Mouse (Mus musculus): ENCODE measurements around the gene Ssbp3. TPM values are rescaled to one million over a fixed set of nuclear protein-coding genes. Genes with fewer than 3 reads are reported as not detected.

The Ssbp3 gene
- polyA plus RNA-seq, 1 experiment from 2014 or later: 108 TPM

DNA sequence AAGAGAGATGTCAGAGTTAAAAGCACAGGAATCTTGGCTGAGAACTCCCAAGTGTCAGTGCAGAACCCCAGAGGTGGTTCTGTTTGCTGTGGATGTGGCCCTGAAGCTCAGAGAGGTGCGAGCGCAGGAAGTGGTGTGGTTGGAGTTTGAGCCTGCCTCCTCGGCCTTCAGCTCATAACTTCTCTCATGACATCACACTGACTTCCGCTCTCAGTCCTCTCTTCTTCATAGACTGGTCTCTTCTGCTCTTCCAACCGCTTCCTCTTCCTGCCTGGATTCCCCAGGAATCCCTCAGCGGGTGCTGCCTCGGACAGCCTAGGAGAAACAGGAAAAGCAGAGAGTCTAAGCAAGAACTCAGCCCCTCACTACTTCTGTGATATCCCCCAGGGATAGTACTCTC lies 60.3 kb downstream of the Ssbp3 start:
- no peaks in the 10 kb centered on the region for H3K27me3 ChIP-seq
- H3K9me3 ChIP-seq (replicated peaks): no peaks in the 10 kb centered on the region
- H3K27ac ChIP-seq: no peak overlapping the region
- H3K9ac ChIP-seq: no peak overlapping the region
- H3K36me3 ChIP-seq: 0 out of 2 replicates have a peak, but pooled peaks cover 5% of the 10 kb centered on the region
- H3K4me2 ChIP-seq: no peak overlapping the region
- no peak for ATAC-seq (replicated peaks; ENCODE audit: low FRiP score)
- peaks cover 67% of the 10 kb centered on the region for H3K4me1 ChIP-seq
- H3K4me3 ChIP-seq (replicated peaks): no peak overlapping the region
- 64% methylated on average over 7 of the region's 7 CpGs for WGBS

GRCm38 (mm10) chr4:106972061-106972460 lies 61.6 kb downstream of the Ssbp3 start:
- Histone ChIP-seq H3K4me1 (peaks cover 80% of the 10 kb centered on the region), H3K4me2 (no peak overlapping the region), H3K4me3 (replicated peaks) (no peak overlapping the region), H3K9me3 (replicated peaks) (no peaks in the 10 kb centered on the region), H3K27me3 (no peaks in the 10 kb centered on the region), H3K36me3 (no peaks in the 10 kb centered on the region), H3K9ac (no peak overlapping the region), H3K27ac (peak overlapping the region; percentile 42)
- WGBS: 81% methylated on average over 4 of the region's 4 CpGs
- no peak for ATAC-seq (replicated peaks; ENCODE audit: low FRiP score)

DNA sequence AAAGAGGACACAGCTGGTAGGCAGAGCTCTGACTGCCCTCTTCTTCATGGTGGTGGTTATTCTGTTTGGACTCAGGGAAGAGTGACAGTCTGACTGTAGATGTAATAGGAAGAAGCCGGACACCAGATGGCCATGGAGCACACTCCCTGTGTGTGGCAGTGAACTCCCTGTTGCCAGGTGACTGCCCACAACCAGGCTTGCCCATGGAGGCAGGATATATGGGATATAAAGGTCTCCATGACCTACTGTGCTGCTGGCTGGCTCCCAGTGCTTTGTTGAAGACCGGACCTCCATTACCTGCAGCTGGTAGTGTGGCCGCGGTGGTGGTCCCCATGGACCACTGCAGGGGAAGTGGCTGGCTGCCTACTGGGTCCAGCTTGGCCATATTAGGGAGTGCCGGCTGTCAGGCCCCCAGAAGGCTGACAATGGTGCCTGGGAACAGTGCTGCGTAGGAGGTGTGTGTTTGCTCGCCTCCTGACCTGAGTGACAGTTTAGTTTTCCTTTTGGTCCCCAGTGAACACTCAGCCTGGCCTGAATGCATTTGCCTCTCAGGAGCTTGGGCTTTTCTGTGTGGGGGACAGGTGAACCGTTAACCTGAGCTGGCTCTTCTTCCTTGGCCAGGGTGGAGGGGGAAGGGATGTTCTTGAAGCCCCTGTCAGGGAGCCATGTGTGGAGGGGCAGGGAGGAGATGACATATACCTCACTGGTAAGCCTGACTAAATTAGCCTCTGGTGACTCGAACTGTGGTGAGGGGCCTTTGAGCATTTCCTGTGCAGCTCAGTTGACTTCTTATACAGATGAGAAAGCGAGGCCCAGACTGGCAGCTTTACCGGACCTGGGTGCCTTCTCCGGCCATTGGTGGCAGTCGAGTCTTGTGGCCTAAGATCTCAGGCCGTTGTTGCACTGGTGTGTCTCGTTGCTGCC lies 62.2 kb downstream of the Ssbp3 start:
- no peaks in the 10 kb centered on the region for H3K27me3 ChIP-seq
- H3K36me3 ChIP-seq: no peaks in the 10 kb centered on the region
- H3K9me3 ChIP-seq (replicated peaks): no peaks in the 10 kb centered on the region
- H3K4me2 ChIP-seq: no peak overlapping the region; the same call in 1 of the 2 replicates
- ATAC-seq (replicated peaks; ENCODE audit: low FRiP score): peak; percentile 40
- H3K9ac ChIP-seq: no peak overlapping the region
- peak overlapping the region; percentile 42 for H3K27ac ChIP-seq
- no peak overlapping the region for H3K4me3 ChIP-seq (replicated peaks)
- 40% methylated on average over 15 of the region's 15 CpGs for WGBS
- peaks cover 86% of the 10 kb centered on the region for H3K4me1 ChIP-seq

- Histone ChIP-seq H3K4me3 (replicated peaks) (no peak overlapping the region), H3K27me3 (no peaks in the 10 kb centered on the region), H3K4me2 (no peak overlapping the region), H3K9ac (no peak overlapping the region), H3K9me3 (replicated peaks) (no peaks in the 10 kb centered on the region), H3K4me1 (peaks cover 97% of the 10 kb centered on the region), H3K36me3 (no peaks in the 10 kb centered on the region), H3K27ac (no peak overlapping the region)
- no peak for ATAC-seq (replicated peaks; ENCODE audit: low FRiP score)
- WGBS: 66% methylated on average over 6 of the region's 6 CpGs
Observed at GRCm38 (mm10) chr4:106975324-106975723, 64.8 kb downstream of the Ssbp3 start.

GRCm38 (mm10) chr4:106975890-106976289 lies 65.4 kb downstream of the Ssbp3 start:
- ATAC-seq (replicated peaks; ENCODE audit: low FRiP score): no peak
- Histone ChIP-seq H3K27ac (peak overlapping the region; percentile 87), H3K36me3 (no peaks in the 10 kb centered on the region), H3K27me3 (no peaks in the 10 kb centered on the region), H3K9me3 (replicated peaks) (no peaks in the 10 kb centered on the region), H3K4me1 (peaks cover 97% of the 10 kb centered on the region), H3K9ac (no peak overlapping the region), H3K4me2 (no peak overlapping the region), H3K4me3 (replicated peaks) (no peak overlapping the region)
- WGBS: 45% methylated on average over 4 of the region's 4 CpGs

- H3K9ac ChIP-seq: no peak overlapping the region
- H3K27ac ChIP-seq: peak overlapping the region; percentile 87
- no peaks in the 10 kb centered on the region for H3K27me3 ChIP-seq
- no peaks in the 10 kb centered on the region for H3K9me3 ChIP-seq (replicated peaks)
- H3K4me2 ChIP-seq: no peak overlapping the region
- no peak overlapping the region for H3K4me3 ChIP-seq (replicated peaks)
- H3K4me1 ChIP-seq: peaks cover 97% of the 10 kb centered on the region
- ATAC-seq (replicated peaks; ENCODE audit: low FRiP score): no peak
- 56% methylated on average over 2 of the region's 2 CpGs for WGBS
- H3K36me3 ChIP-seq: no peaks in the 10 kb centered on the region
Observed at GRCm38 (mm10) chr4:106976576-106976975, 66.1 kb downstream of the Ssbp3 start.

- 3% methylated on average over 6 of the region's 6 CpGs for whole genome bisulfite sequencing
- Histone ChIP-seq H3K9ac (no peak overlapping the region), H3K9me3 (replicated peaks) (no peaks in the 10 kb centered on the region), H3K27ac (peak overlapping the region; percentile 87), H3K27me3 (no peaks in the 10 kb centered on the region), H3K4me1 (peaks cover 97% of the 10 kb centered on the region), H3K4me3 (replicated peaks) (no peak overlapping the region), H3K36me3 (no peaks in the 10 kb centered on the region), H3K4me2 (peak overlapping the region; percentile 27)
- ATAC-seq (replicated peaks; ENCODE audit: low FRiP score): no peak
Observed at GRCm38 (mm10) chr4:106977218-106977651, 66.7 kb downstream of the Ssbp3 start.

DNA sequence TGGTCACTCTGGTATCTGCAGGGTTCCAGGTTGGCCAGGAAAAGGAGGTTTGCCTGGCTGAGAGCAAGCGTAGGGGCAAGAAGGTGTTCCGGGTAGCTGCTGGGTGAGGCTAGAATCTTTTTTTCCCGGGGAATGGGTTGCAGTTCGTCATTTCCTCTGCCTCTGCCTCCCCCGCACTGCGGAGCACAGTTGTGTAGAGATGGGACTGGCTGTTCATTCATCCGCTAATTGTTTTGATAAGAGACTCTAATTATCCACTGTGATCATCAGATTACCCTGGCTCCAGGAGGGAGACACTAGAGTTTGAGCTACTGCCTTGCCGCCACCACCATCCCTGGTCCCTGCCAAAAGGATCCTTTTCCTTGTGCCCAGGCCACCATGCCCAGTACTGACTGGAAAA lies 67.9 kb downstream of the Ssbp3 start:
- ATAC-seq (replicated peaks; ENCODE audit: low FRiP score): peak; percentile 37
- H3K4me3 ChIP-seq (replicated peaks): no peak overlapping the region
- H3K27me3 ChIP-seq: no peaks in the 10 kb centered on the region
- no peaks in the 10 kb centered on the region for H3K9me3 ChIP-seq (replicated peaks)
- H3K36me3 ChIP-seq: no peaks in the 10 kb centered on the region
- peak overlapping the region; percentile 27; the same call in 1 of the 2 replicates for H3K4me2 ChIP-seq
- H3K4me1 ChIP-seq: peaks cover 97% of the 10 kb centered on the region
- WGBS: 20% methylated on average over 8 of the region's 8 CpGs
- no peak overlapping the region for H3K9ac ChIP-seq
- H3K27ac ChIP-seq: peak overlapping the region; percentile 87

DNA sequence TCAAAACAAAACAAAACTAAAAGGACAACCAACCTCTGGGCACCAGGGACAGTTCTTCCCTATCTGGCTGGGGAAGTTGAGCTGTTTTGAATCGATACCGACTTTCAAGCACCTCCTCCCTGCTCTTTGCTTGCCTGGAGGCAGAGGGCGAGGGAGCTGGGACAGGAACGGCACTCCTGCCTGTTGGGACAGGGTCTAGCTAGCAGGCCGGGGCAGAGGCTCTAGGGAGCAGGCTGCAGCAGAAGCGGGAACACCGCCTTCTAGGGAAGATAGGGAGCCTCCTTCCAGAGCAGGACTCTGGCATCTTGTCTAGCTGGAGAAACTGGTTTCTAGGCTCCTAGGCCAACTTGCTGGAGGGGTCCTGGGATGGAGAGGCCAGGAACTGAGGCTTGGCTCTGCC lies 70.2 kb downstream of the Ssbp3 start:
- H3K4me1 ChIP-seq: peaks cover 95% of the 10 kb centered on the region
- 24% methylated on average over 7 of the region's 7 CpGs for WGBS
- ATAC-seq (replicated peaks; ENCODE audit: low FRiP score): no peak

DNA sequence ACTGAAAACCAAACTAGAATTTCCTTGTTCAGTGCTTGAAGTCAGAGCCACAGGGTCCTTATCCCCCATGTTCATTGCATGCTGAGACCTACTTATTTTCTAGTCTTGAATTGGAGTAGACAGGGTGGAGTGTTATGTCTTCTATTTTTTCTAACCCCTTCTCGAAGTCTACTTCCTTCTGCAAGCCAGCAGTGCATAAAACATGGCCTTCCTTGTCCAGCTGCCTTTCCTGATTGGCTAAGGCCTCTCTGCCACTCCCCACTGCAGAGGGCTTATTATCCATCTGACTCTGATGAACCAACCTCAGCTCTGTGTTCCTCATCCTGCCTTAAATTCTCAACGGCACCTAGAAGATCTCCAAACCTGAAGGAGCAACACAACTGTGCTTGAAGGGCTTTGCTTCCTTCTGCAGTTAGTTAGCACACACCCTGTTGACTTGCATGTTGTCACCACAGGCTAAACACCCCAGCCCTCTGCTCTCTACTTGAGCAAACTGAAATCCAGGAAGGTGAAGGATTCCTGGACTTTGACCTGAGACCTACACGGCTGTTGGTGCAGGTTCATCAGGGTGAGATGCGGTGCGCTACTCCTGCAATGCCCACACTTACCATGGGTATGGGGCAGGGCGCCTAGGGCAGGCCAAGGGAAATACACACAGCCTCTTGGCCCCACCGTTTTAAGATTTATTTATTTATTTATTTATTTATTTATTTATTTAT lies 71.0 kb downstream of the Ssbp3 start:
- no peak for ATAC-seq (replicated peaks; ENCODE audit: low FRiP score)
- WGBS: 62% methylated on average over 7 of the region's 7 CpGs

More for the DNA sequence above, 70.2 kb downstream of the Ssbp3 start:
- Histone ChIP-seq H3K27ac (peak overlapping the region; percentile 76), H3K36me3 (no peaks in the 10 kb centered on the region), H3K9me3 (replicated peaks) (no peaks in the 10 kb centered on the region), H3K27me3 (no peaks in the 10 kb centered on the region), H3K9ac (no peak overlapping the region), H3K4me3 (replicated peaks) (no peak overlapping the region), H3K4me2 (0 out of 2 replicates have a peak overlapping the region, but pooled peaks have one; percentile 20)

DNA sequence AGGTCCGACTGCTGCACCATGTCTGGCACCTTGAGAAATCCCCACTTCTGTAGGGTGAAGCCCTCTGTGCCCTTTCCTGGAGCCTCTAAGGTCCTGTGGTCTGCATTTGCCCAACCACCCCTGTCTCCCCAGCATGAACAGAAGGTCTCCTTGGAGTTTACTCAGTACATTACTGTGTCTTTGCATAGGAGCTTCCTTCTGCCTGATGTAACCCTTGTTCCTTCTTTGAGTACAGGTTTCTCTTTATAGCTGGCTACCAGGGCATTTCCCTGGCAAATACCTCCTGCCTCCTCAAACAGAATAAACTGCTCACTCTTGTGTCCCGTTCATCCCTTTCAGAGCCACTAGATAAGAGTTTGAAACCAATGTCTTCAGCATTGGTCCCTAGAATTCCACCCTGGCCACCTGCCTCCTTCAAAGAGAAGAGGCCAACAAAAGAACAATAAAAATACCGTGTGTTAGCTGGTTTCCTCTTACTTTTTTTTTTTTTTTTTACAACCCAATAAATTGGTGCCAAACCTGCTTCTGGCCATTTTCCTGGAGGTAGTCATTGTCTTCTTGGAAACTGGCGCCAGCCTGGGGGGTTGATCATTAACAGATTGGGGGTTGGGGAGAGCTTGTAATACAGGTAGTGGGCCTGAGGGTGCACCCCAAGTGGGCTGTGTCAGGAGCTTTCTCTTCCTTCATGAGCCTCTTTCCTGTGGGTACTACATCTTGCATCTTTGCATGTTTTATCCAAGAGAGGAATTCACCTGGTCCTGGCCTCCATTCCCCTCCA lies 72.0 kb downstream of the Ssbp3 start:
- Histone ChIP-seq H3K9ac (no peak overlapping the region), H3K27me3 (no peaks in the 10 kb centered on the region), H3K36me3 (no peaks in the 10 kb centered on the region), H3K4me2 (no peak overlapping the region), H3K4me3 (replicated peaks) (no peak overlapping the region), H3K9me3 (replicated peaks) (no peaks in the 10 kb centered on the region), H3K4me1 (peaks cover 95% of the 10 kb centered on the region), H3K27ac (peak overlapping the region; percentile 76)
- 44% methylated on average over 4 of the region's 4 CpGs for whole genome bisulfite sequencing
- no peak for ATAC-seq (replicated peaks; ENCODE audit: low FRiP score)

More for the DNA sequence above, 71.0 kb downstream of the Ssbp3 start:
- H3K4me1 ChIP-seq: peaks cover 95% of the 10 kb centered on the region
- no peaks in the 10 kb centered on the region for H3K9me3 ChIP-seq (replicated peaks)
- no peak overlapping the region for H3K9ac ChIP-seq
- H3K36me3 ChIP-seq: no peaks in the 10 kb centered on the region
- no peak overlapping the region for H3K4me2 ChIP-seq
- no peaks in the 10 kb centered on the region for H3K27me3 ChIP-seq
- H3K27ac ChIP-seq: peak overlapping the region; percentile 76
- no peak overlapping the region for H3K4me3 ChIP-seq (replicated peaks)
